Mouse (Mus musculus) forebrain, postnatal 0 days (tissue): ENCODE results near the gene Zfp788. TPM values are rescaled to one million over a fixed set of nuclear protein-coding genes. Genes with fewer than 3 reads are reported as not detected.
"Not testable (repeated sequence)": the region's sequence is repeated elsewhere in the genome, so short reads cannot be mapped to it uniquely, and the experiment has no call there.

ENCODE experiments used
- ATAC-seq: fragments of 200-750 bp; cut with Nextera tagmentation; 2 replicates; pipeline ENCODE4 v1.8.0; 2017; ENCODE audit warnings: mild to moderate bottlenecking, moderate library complexity
- DNase-seq: peaks from one replicate; pipeline ENCODE4 v3.0.0-alpha.2; 2015
- H3K27ac ChIP-seq: fragments of 300-500 bp; sonication (generic); 2 replicates; pipeline ENCODE4 v1.5.1; 2014; ENCODE audit warnings: low read depth, mild to moderate bottlenecking, antibody characterized with exemption, low read length, moderate library complexity, mixed read lengths
- H3K27me3 ChIP-seq: fragments of 300-500 bp; sonication (generic); 2 replicates; pipeline ENCODE4 v1.6.1; 2014; ENCODE audit warnings: mild to moderate bottlenecking, low read length, mixed read lengths; ENCODE audit not compliant: insufficient read depth
- H3K36me3 ChIP-seq: fragments of 300-500 bp; sonication (generic); 2 replicates; pipeline ENCODE4 v1.6.1; 2014; ENCODE audit warnings: mild to moderate bottlenecking, moderate library complexity; ENCODE audit not compliant: insufficient read depth
- H3K4me1 ChIP-seq: fragments of 300-500 bp; sonication (generic); 2 replicates; pipeline ENCODE4 v1.6.1; 2014; ENCODE audit warnings: antibody characterized with exemption; ENCODE audit not compliant: insufficient read depth
- H3K4me2 ChIP-seq: fragments of 300-500 bp; sonication (generic); 2 replicates; pipeline ENCODE4 v1.6.1; 2014; ENCODE audit warnings: low read depth, mild to moderate bottlenecking, moderate library complexity
- H3K4me3 ChIP-seq: fragments of 300-500 bp; sonication (generic); 2 replicates; pipeline ENCODE4 v1.5.1; 2014; ENCODE audit warnings: low read depth, low read length, mixed read lengths
- H3K9ac ChIP-seq: fragments of 300-500 bp; sonication (generic); 2 replicates; pipeline ENCODE4 v1.6.1; 2014; ENCODE audit warnings: mild to moderate bottlenecking
- H3K9me3 ChIP-seq: fragments of 300-500 bp; sonication (generic); 2 replicates; pipeline ENCODE4 v1.6.1; 2016; ENCODE audit warnings: low read length
- CTCF ChIP-seq: sonication (generic); IDR thresholded peaks from 2 replicates; pipeline ENCODE4 v1.5.1; 2016; ENCODE audit warnings: antibody characterized with exemption, control low read depth, low read depth
- WGBS: fragments of 180-500 bp; shearing (Covaris S2); extraction: QIAGEN DNeasy Blood & Tissue Kit; methylation state at CpG from one replicate; pipeline ENCODE4 v1.1.7; 2014; 5-methylcytosine and 5-hydroxymethylcytosine counted together
- polyA plus RNA-seq: library from polyadenylated mRNA; unstranded; fragments of >200 nt; fragmentation: Nextera tagmentation; extraction: Ambion mirVana; gene quantifications from 2 replicates; pipeline ENCODE4 v1.2.1, GENCODE M21; 2015
- total RNA-seq: library from RNA; depleted of rRNA; stranded (reverse); fragments of >200 nt; gene quantifications from 2 replicates; pipeline ENCODE4 v1.2.3, GENCODE M21; 2014; rRNA removed

The Zfp788 gene
- total and polyA plus RNA-seq, 2 experiments from 2014 or later = 17.5 to 44.0 TPM

GRCm38 (mm10) chr7:41633221-41633984, 400 bp downstream of the Zfp788 start:
- H3K4me1 ChIP-seq = peaks cover 6% of the 10 kb centered on the region; the same call in 1 of the 2 replicates
- H3K4me3 ChIP-seq = peak overlapping the region; percentile 70
- WGBS = 2% methylated on average over 26 of the region's 26 CpGs
- H3K27me3 ChIP-seq = no peaks in the 10 kb centered on the region
- peak; percentile 97 for DNase-seq
- H3K27ac ChIP-seq = peak overlapping the region; percentile 97
- H3K36me3 ChIP-seq = peaks cover 20% of the 10 kb centered on the region
- no peak; the same call in none of the 2 replicates for TF ChIP-seq CTCF
- 0 out of 2 replicates have a peak, but pooled peaks cover 5% of the 10 kb centered on the region for H3K9me3 ChIP-seq
- peak overlapping the region; percentile 87 for H3K9ac ChIP-seq
- H3K4me2 ChIP-seq = peak overlapping the region; percentile 81
- peak; percentile 97 for ATAC-seq

DNA sequence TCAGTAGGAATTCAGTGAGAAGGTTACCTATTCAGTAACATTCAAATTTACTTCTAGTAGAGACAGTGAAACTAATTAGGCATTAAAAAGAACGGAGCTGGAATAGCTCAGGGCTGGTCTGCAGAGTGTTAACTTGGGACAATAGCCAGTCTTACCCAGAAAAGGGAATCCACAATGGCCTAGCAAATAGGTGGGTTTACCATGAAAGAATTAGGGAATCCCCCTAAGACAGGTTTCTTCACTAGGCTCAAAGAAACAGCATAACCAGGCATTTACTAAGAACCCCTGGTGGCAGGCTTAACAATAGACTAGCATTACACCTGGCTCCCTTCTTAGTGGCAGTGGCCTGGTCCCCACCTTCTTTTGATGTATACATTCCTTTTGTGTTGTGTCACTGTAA, 41.3 kb downstream of the Zfp788 start:
- 47% methylated on average over 1 of the region's 1 CpGs for WGBS
- not testable (repeated sequence) for ATAC-seq, H3K9ac ChIP-seq

More for the DNA sequence above, 41.3 kb downstream of the Zfp788 start:
- H3K4me1 ChIP-seq, H3K4me2 ChIP-seq, H3K4me3 ChIP-seq, H3K27ac ChIP-seq, H3K27me3 ChIP-seq, DNase-seq, H3K36me3 ChIP-seq, H3K9me3 ChIP-seq: not testable (repeated sequence)

Other genes with a start within 250 kb of the Zfp788 start
- gene AI987944, start 239.8 kb upstream of the Zfp788 start, total RNA-seq = 5.6 and 6.8 TPM in 2 replicates
- 5.8 and 7.5 TPM in 2 replicates for gene AI987944, start 239.8 kb upstream of the Zfp788 start, polyA plus RNA-seq
- gene Vmn2r57, start 184.5 kb upstream of the Zfp788 start, total RNA-seq = 0.15 and 0.48 TPM in 2 replicates
- 0.28 and 0.50 TPM in 2 replicates for gene Vmn2r57, start 184.5 kb upstream of the Zfp788 start, polyA plus RNA-seq
- gene Gm20449, start 133.8 kb upstream of the Zfp788 start, total RNA-seq = 0.24 TPM in 1 of 2 replicates, not detected in the other
- 0.04 and 0.13 TPM in 2 replicates for gene Gm20449, start 133.8 kb upstream of the Zfp788 start, polyA plus RNA-seq
- gene AW146154, start 133.3 kb upstream of the Zfp788 start, total RNA-seq = 5.0 and 5.9 TPM in 2 replicates
- gene AW146154, start 133.3 kb upstream of the Zfp788 start, polyA plus RNA-seq = 3.0 and 4.3 TPM in 2 replicates
- gene Gm6871, start 59.5 kb upstream of the Zfp788 start, total RNA-seq = not detected in 2 replicates
- not detected in 2 replicates for gene Gm6871, start 59.5 kb upstream of the Zfp788 start, polyA plus RNA-seq
- 23.2 and 26.5 TPM in 2 replicates for gene 2610021A01Rik, start 34.0 kb upstream of the Zfp788 start, total RNA-seq
- 6.8 and 10.5 TPM in 2 replicates for gene 2610021A01Rik, start 34.0 kb upstream of the Zfp788 start, polyA plus RNA-seq
- not detected in 2 replicates for gene Vmn2r58, start 239.5 kb downstream of the Zfp788 start, total RNA-seq
- gene Vmn2r58, start 239.5 kb downstream of the Zfp788 start, polyA plus RNA-seq = not detected in 2 replicates